ENCODE assay signal across 8 mouse cellular contexts in the genomic region with DNA sequence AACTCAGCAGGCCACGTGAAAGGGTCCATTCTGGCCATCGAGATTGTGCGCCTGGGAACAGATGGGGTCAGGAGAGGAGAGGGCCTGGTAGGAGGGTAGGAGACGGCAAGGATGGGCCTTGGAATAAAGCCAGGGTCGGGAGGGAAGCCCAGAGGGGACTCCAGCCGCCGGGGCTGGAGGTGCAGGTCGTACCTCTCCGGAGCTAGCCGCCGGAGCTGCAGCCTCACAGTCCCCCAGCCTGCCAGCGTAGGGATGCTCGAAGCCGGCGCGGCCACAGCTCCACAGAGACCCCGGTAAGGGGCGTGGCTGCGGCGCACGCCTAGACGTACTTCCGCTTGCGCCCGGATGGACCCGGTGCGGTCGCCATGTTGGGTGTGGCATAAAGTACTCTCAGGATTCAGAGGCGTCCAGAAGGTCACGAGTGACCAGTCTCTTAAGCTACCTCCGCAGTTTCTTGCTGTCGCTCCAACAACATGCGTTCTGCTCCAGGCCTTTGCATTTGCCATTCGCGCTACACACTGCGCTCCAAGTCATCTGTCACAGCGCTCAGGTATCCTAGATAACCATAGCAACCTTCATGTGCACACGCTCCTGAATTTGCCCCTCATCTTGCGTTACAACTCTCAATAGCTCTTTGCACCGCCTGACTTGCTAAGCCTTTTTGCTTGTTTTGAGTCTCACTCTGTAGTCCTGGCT. TPM values are rescaled to one million over a fixed set of nuclear protein-coding genes. Genes with fewer than 3 reads are reported as not detected.
DNase-seq lines count a peak whose midpoint lies in the region; ATAC-seq and TF ChIP-seq lines count a peak whose summit lies in the region.

A gene (minus strand): TSS at position 504 of the 696 bp plus-strand sequence.

- WGBS in forebrain, embryonic 16.5 days: under 1% methylated on average over 40 of the region's 40 CpGs
- WGBS in lung, postnatal 0 days: 0% methylated on average over 33 of the region's 40 CpGs

- peaks cover 42% of the 10 kb centered on the region for H3K36me3 ChIP-seq in G1E (replicated peaks)
- H3K36me3 ChIP-seq in forebrain, embryonic 16.5 days (ENCODE audit: control insufficient read depth, insufficient read depth): peaks cover 7% of the 10 kb centered on the region
- 0 out of 2 replicates have a peak, but pooled peaks cover 4% of the 10 kb centered on the region for H3K36me3 ChIP-seq in lung, postnatal 0 days (ENCODE audit: insufficient read depth, low read length)

- no peak for TF ChIP-seq CTCF in G1E (IDR thresholded peaks at IDR 0.05; ENCODE audit: low read depth, low read length)
- no peak for TF ChIP-seq CTCF in lung, postnatal 0 days (IDR thresholded peaks at IDR 0.05)

- peak; percentile 85 for DNase-seq in G1E (ENCODE audit: low spot score)
- peak; percentile 89 for DNase-seq in cerebellum, adult 11-12 months
- peak; percentile 91 to 93 for DNase-seq in heart, postnatal 36 days
- peak; percentile 81 to 89 for DNase-seq in layer of hippocampus, adult 8-10 months (ENCODE audit: low spot score in 2 of 2)
- DNase-seq in lung, postnatal 0 days (ENCODE audit: low spot score): peak; percentile 95
- DNase-seq in ovary, postnatal 14 days (ENCODE audit: low spot score): peak; percentile 90
- peak; percentile 92 for DNase-seq in thymus, postnatal 14 days

- intact Hi-C loops in heart, postnatal 36 days (cut with DNase I): loop anchor here (1.0 kb wide), 1 partner anchor 10 kb away; no protein-coding TSS in a partner anchor

- H3K27me3 ChIP-seq in G1E (ENCODE audit: insufficient read depth, low read length): no peaks in the 10 kb centered on the region
- no peaks in the 10 kb centered on the region for H3K27me3 ChIP-seq in forebrain, embryonic 16.5 days (replicated peaks; ENCODE audit: control insufficient read depth, insufficient read depth, low read length)
- no peaks in the 10 kb centered on the region for H3K27me3 ChIP-seq in lung, postnatal 0 days (replicated peaks; ENCODE audit: insufficient read depth, low read length)

- ATAC-seq in G1E (ENCODE audit: extremely low read depth, insufficient number of reproducible peaks, low FRiP score, poor library complexity, severe bottlenecking): peak; percentile 79
- peak; percentile 97 for ATAC-seq in forebrain, embryonic 16.5 days
- peak; percentile 95 for ATAC-seq in lung, postnatal 0 days

- H3K9ac ChIP-seq in forebrain, embryonic 16.5 days (replicated peaks; ENCODE audit: low read depth, low read length): peak within 1 kb of the TSS; percentile 90
- peak within 1 kb of the TSS; percentile 68 for H3K9ac ChIP-seq in lung, postnatal 0 days (replicated peaks; ENCODE audit: low read depth)

- peak within 1 kb of the TSS; percentile 74 for H3K27ac ChIP-seq in forebrain, embryonic 16.5 days (ENCODE audit: low read length)
- H3K27ac ChIP-seq in lung, postnatal 0 days (ENCODE audit: low read length): peak within 1 kb of the TSS; percentile 4

- no peak for TF ChIP-seq EP300 in lung, postnatal 0 days (IDR thresholded peaks at IDR 0.05)

- H3K9me3 ChIP-seq in G1E (replicated peaks): no peaks in the 10 kb centered on the region
- H3K9me3 ChIP-seq in forebrain, embryonic 16.5 days (ENCODE audit: control insufficient read depth, low read length): no peaks in the 10 kb centered on the region
- H3K9me3 ChIP-seq in lung, postnatal 0 days (ENCODE audit: low read length): no peaks in the 10 kb centered on the region

- peak within 1 kb of the TSS; percentile 83 for H3K4me3 ChIP-seq in G1E (ENCODE audit: low read depth, low read length)
- peak within 1 kb of the TSS; percentile 89 for H3K4me3 ChIP-seq in forebrain, embryonic 16.5 days (replicated peaks; ENCODE audit: low read length)
- H3K4me3 ChIP-seq in lung, postnatal 0 days (ENCODE audit: low read depth, low read length): peak within 1 kb of the TSS; percentile 72

- H3K4me2 ChIP-seq in forebrain, embryonic 16.5 days (ENCODE audit: low read length): peak within 1 kb of the TSS; percentile 78
- H3K4me2 ChIP-seq in lung, postnatal 0 days (replicated peaks; ENCODE audit: low read depth, low read length): peak within 1 kb of the TSS; percentile 89

- peaks cover 57% of the 10 kb centered on the region for H3K4me1 ChIP-seq in G1E (ENCODE audit: insufficient read depth, low read depth, low read length)
- peaks cover 22% of the 10 kb centered on the region for H3K4me1 ChIP-seq in forebrain, embryonic 16.5 days (replicated peaks; ENCODE audit: control insufficient read depth, insufficient read depth, low read length)
- peaks cover 7% of the 10 kb centered on the region for H3K4me1 ChIP-seq in lung, postnatal 0 days (ENCODE audit: insufficient read depth, low read depth, low read length)

RNA-seq across cellular contexts. Expression of the gene that starts here (rescaled TPM):
- total RNA-seq in G1E (2014; fragmentation: Nextera tagmentation) (10.8 and 16.2 TPM in 2 replicates), G1E (2017) (4.6 and 5.5 TPM in 2 replicates)
- 14.8 and 21.3 TPM in 2 replicates for polyA plus RNA-seq in G1E (2012)
- 29.5 and 31.4 TPM in 2 replicates for polyA plus RNA-seq in forebrain, embryonic 16.5 days (2015; fragmentation: Nextera tagmentation; extraction: Ambion mirVana)
- 1 to 10 TPM; 5.3 to 6.5 TPM for total RNA-seq in heart, postnatal 36 days (2021)
- 10 to 100 TPM; 32.3 to 41.1 (median 33.8) TPM for total RNA-seq in layer of hippocampus, adult 8-10 months (2022)
- 6.3 and 7.9 TPM in 2 replicates for polyA plus RNA-seq in lung, postnatal 0 days (2015; fragmentation: Nextera tagmentation; extraction: Ambion mirVana)

Comparison
In these comparisons a context has a peak if more than half of its experiments do, and no peak if none do; other contexts are left out.
1. Peak in every context shown above with its lines: DNase-seq, ATAC-seq, H3K4me3 ChIP-seq and H3K27ac ChIP-seq.